Mouse (Mus musculus) adrenal gland, postnatal 25 days (tissue): ENCODE data around the gene Strip1. TPM values are rescaled to one million over a fixed set of nuclear protein-coding genes. Genes with fewer than 3 reads are reported as not detected.
A peak's percentile ranks its signal among the peaks of the same experiment; 100 is the strongest.

ENCODE experiments used
- DNase-seq: peaks from one replicate; pipeline ENCODE4 v3.0.0; 2021; ENCODE audit warnings: mixed read lengths
- total RNA-seq: library from RNA; stranded (reverse); gene quantifications from 2 replicates; pipeline ENCODE4 v1.2.3, GENCODE M21; 2021

Gene Strip1
- total RNA-seq, 1 experiment from 2014 or later: 38.3 TPM

GRCm38 (mm10) chr3:107627641-107628040 is 3.9 kb downstream of the Strip1 start:
- no peak for DNase-seq

- no peak for DNase-seq
Observed at GRCm38 (mm10) chr3:107626751-107627150, 4.7 kb downstream of the Strip1 start.

- DNase-seq: no peak
Observed at GRCm38 (mm10) chr3:107625536-107625935, 6.0 kb downstream of the Strip1 start.

GRCm38 (mm10) chr3:107624424-107624823 is 7.1 kb downstream of the Strip1 start:
- DNase-seq: no peak

GRCm38 (mm10) chr3:107622537-107622936 is 9.0 kb downstream of the Strip1 start:
- no peak for DNase-seq

- no peak for DNase-seq
Observed at GRCm38 (mm10) chr3:107621286-107622075, 10.0 kb downstream of the Strip1 start.

- no peak for DNase-seq
Observed at GRCm38 (mm10) chr3:107619911-107620310, 11.6 kb downstream of the Strip1 start.

GRCm38 (mm10) chr3:107617800-107618199 is 13.7 kb downstream of the Strip1 start:
- no peak for DNase-seq

- peak; percentile 63 for DNase-seq
Observed at GRCm38 (mm10) chr3:107612902-107613525, 18.5 kb downstream of the Strip1 start.

- DNase-seq: no peak
Observed at GRCm38 (mm10) chr3:107611394-107611793, 20.1 kb downstream of the Strip1 start.

- no peak for DNase-seq
Observed at GRCm38 (mm10) chr3:107609376-107609775, 22.1 kb downstream of the Strip1 start.

GRCm38 (mm10) chr3:107608808-107609207 is 22.7 kb downstream of the Strip1 start:
- DNase-seq: no peak

- no peak for DNase-seq
Observed at GRCm38 (mm10) chr3:107607221-107607620, 24.3 kb downstream of the Strip1 start.

- DNase-seq: peak; percentile 65
Observed at GRCm38 (mm10) chr3:107605304-107605703, 26.2 kb downstream of the Strip1 start.

GRCm38 (mm10) chr3:107600127-107600526 is 31.4 kb downstream of the Strip1 start:
- DNase-seq: no peak

GRCm38 (mm10) chr3:107597586-107598389 is 33.7 kb downstream of the Strip1 start:
- DNase-seq: no peak

- DNase-seq: no peak
Observed at GRCm38 (mm10) chr3:107597134-107597533, 34.4 kb downstream of the Strip1 start.

GRCm38 (mm10) chr3:107596559-107596958 is 34.9 kb downstream of the Strip1 start:
- DNase-seq: no peak

- no peak for DNase-seq
Observed at GRCm38 (mm10) chr3:107595938-107596461, 35.5 kb downstream of the Strip1 start.

- DNase-seq: no peak
Observed at GRCm38 (mm10) chr3:107595264-107595937, 36.1 kb downstream of the Strip1 start.

- no peak for DNase-seq
Observed at GRCm38 (mm10) chr3:107594662-107595263, 36.7 kb downstream of the Strip1 start, which contains the start of gene Alx3. TSS of gene Alx3 (plus strand) at chr3:107595031.

GRCm38 (mm10) chr3:107593632-107594031 is 37.9 kb downstream of the Strip1 start:
- no peak for DNase-seq
